Mouse (Mus musculus) CH12F3 (cell line): ENCODE results near the gene Tgfa.

Experiments used
- in situ Hi-C: fragments of 300-500 bp; cut with MboI; formaldehyde crosslinking; loops from 2 replicates; pipeline ENCODE4 v1.14.3; 2020; ENCODE audit warnings: low sequenced_read_pairs

Gene Tgfa

GRCm38 (mm10) chr6:86194941-86195932 is at the start of gene Tgfa:
Gene Tgfa, plus strand, starts transcription at chr6:86195223.
- in situ Hi-C loops, result no loop called here

GRCm38 (mm10) chr6:86148518-86148917 is 46.5 kb upstream of the Tgfa start:
- in situ Hi-C loops, result no loop called here

DNA sequence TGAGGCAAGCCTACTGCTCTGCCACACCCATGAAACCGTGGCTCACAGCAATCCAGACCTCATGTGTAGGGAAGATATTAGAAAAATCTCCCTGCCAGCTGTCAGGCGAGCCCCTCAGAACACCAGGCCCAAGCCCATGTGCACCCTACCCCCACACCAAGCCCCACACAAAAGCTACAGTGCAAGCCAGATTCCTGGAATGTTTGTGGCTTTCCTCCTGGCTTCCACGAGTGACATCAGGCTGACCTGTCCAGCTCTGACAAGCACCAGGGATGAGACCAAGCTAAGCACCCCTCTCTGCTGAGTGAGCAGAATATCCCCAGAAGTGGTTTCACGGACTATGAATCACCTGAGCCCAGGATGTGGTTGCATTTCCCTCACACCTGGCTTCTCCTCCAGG is 46.0 kb upstream of the Tgfa start:
- in situ Hi-C loops, result no loop called here

GRCm38 (mm10) chr6:86152676-86153075 is 42.3 kb upstream of the Tgfa start:
- in situ Hi-C loops, result no loop called here

- in situ Hi-C loops, result no loop called here
These were observed 41.5 kb upstream of the Tgfa start for GRCm38 (mm10) chr6:86153436-86153990.

DNA sequence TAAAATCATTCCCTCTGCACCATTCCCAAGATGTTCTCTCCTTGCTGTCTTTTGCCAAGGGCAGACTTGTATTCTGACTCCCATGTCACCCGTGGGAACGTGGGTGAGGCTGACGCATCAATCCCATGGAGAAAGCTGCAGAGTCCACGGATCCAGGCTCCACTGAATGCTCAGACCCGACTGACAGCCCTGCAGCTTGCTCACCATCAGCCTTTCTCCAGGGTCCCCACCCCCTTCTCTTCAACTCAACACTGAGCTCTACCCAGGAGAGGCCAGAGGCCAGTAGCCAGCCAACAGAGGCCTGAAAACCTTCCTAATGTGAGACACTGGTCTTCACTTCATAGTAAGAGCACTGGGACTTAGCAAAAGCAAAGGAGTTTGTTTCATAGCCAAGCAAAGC is 41.0 kb upstream of the Tgfa start:
- in situ Hi-C loops, result no loop called here

DNA sequence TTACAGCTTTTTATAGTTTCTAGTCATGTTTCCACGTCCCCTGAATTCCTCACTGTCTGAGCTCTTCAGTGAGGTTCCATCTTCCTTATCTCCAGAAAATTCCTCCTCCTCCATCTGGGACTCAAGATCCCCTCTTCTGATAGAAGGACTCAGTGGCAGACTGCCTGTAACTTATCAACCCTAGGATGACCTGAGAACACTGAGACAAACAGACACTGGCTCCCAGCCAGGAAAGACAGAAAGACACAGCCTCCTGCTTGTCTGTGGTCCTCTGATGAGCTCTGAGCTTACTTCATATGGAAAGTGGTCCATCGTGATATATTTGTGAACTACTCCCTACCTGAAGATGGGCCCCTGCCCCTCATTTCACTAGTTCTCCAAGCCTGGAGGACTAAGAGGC is 40.5 kb upstream of the Tgfa start:
- in situ Hi-C loops, result no loop called here

DNA sequence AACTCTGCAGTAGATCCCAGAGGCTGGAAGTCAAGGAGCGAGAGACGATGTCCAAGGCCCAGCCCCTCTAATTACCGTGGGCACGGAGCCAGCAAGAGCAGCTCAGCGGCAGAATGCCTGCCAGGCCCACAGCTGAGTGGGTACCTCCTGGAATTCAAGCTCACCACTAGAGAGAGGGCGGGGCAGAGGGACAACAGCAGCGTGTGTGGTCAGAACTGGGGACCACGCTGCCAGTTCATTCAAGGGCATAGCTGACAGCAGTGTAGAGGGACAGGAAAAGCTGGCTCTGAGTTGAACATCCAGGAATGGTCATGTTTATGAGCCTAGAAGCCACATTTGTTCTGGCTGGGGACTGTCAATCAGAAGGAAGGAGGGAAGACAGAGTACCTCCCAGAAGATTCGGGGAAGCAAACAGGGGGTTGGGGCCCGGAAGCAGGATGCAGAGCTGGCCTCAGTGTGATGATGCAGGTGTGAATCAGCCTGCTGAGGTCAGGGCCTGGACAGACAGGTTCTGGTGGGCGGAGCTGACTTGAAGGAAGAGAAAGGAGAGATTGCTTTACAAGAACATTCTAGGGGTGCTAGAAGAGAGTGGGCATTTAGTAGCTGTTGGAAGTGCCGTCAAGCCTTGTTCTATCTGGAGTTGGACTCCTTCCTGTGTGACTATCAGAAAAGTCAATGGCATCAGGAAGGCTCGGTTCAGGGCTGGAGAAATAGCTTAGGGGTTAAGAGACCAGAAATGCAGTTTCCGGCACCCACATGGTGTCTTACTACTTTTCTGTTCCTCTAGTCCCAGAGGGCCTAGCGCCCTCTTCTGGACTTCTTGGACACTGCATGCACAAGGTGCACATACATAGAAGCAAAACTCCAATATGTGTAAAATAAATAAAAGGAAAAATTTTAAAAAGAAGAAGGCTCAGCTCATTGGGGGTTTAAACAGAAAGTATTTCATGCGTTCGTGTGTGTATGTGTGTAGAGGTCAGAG is 37.5 kb upstream of the Tgfa start:
- in situ Hi-C loops, result no loop called here

- in situ Hi-C loops, result no loop called here
These were observed 34.1 kb upstream of the Tgfa start for GRCm38 (mm10) chr6:86160878-86161277.

DNA sequence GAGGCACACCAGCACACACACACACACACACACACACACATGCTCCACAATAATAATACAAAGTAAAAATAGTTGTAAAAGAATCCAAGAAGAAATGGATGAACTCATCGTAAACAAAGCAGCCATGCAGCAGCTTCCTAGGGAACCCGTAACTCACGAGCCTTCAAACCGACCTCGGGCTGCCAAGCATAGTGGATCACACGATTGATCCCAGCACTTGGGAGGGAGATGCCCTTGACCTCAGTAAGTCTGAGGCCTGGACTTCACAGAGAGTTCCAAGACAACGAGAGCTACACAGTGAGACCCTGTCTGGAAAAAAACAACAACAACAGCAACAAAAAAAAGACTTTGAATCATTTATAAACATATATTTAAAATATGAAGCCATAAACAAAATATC is 33.4 kb upstream of the Tgfa start:
- in situ Hi-C loops, result no loop called here

DNA sequence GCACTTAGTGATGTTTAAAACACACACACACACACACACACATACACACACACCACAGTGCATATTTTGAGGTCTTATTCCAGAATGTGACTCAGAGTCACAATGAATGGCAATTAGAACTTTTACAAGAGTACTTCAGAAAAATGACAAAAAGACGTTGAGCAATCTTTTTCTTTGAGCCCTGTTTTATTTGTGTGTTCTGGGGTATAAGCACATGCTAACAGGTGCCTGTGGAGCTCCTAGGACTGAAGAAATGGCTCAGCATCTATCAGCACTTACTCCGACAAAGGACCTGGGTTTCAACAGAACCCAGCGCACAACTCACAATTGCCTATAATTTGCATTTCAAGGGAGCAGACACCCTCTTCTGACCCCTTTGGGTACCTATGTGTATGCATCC is 31.0 kb upstream of the Tgfa start:
- in situ Hi-C loops, result no loop called here

DNA sequence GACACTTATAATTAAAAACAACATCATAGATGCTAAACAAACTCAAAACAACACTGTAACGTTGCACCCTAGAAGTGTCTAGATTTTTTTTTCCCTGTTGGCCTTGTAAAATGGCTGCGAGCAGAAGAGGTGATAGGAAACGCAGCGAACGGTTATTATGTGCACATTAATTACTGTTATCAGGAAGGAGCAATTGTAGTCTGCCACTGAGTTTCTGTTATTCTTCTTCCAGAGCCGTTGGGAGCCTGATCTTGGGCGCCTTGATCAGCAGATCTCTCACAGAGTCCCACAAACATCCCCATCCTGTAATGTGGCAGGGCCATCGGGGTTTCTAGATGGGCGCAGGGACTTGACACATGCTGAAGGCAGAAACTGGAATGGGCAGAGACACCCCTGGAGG is 28.6 kb upstream of the Tgfa start:
- in situ Hi-C loops, result no loop called here

DNA sequence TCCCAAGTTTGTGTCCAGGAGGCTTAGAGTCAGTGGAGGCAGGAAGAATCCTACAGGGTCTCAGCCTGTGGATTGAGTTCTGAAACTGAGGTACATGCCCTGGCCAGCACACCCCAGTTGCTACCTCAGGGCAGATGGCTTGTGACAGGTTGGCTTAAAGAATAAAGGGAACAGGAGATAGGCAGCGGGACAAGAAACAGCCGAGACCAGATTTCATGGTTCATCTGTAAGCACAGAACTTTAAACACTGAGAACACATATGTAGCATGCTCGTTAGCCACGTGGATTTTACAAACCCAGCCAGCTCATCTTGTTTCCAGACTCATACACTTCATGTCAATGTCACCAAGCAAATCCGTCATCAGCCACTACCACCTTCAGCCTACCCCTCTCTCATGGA is 27.2 kb upstream of the Tgfa start:
- in situ Hi-C loops, result no loop called here

GRCm38 (mm10) chr6:86169166-86169565 is 25.9 kb upstream of the Tgfa start:
- in situ Hi-C loops, result no loop called here

DNA sequence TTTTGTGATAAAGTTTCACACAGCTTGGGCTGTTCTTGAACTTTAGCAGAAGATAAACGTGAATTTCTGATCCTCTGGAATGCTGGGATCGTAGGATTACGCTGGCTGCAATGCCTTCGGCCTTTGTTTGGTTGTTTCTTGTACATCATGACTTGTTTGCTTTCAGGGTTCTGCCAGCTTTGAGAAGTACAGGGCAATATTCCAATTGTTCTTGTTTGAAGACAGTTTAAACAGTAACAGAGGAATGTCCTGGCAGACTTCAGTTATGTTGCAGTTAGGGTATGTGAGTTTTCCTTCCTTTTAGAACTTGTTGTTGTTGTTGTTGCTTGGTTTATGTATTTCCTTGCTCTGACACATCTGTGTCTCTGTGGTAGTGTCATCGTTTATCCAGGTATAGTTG is 18.8 kb upstream of the Tgfa start:
- in situ Hi-C loops, result no loop called here

- in situ Hi-C loops, result no loop called here
These were observed 18.3 kb upstream of the Tgfa start for GRCm38 (mm10) chr6:86176721-86177120.

GRCm38 (mm10) chr6:86177331-86177982 is 17.6 kb upstream of the Tgfa start:
- in situ Hi-C loops, result no loop called here

DNA sequence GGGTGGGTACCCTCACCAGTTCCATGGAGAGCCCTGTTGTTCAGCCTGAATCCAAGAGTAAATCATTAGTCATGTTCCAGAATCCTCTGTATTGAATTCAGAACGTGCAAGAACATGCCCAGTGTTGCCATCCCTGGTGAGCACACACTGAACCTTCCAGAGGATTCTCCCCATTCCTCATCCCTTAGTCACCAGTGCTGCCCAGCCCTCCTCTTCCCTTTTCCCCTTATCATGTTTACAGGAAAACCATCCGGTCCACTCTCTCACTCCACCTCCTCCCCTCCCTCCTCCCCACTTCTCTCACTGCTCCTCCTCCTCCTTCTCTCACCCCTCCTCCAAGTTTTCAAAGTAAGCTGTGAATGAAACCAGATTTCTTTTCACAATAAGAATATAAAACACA is 14.4 kb upstream of the Tgfa start:
- in situ Hi-C loops, result no loop called here

GRCm38 (mm10) chr6:86182016-86182415 is 13.0 kb upstream of the Tgfa start:
- in situ Hi-C loops, result no loop called here

GRCm38 (mm10) chr6:86182626-86183025 is 12.4 kb upstream of the Tgfa start:
- in situ Hi-C loops, result no loop called here
